Mouse (Mus musculus) midbrain, embryonic 14.5 days (tissue): Measurements from ENCODE around the gene Tmed6. TPM values are rescaled to one million over a fixed set of nuclear protein-coding genes. Genes with fewer than 3 reads are reported as not detected.

Experiments
- ATAC-seq: fragments of 200-750 bp; cut with Nextera tagmentation; 2 replicates; pipeline ENCODE4 v1.8.0; 2017; ENCODE audit warnings: moderate number of reproducible peaks, moderate library complexity; ENCODE audit not compliant: low FRiP score, low TSS enrichment
- DNase-seq: peaks from one replicate; pipeline ENCODE4 v3.0.0-alpha.2; 2015
- H3K27ac ChIP-seq: fragments of 300-500 bp; sonication (generic); replicated peaks from 2 replicates; pipeline ENCODE4 v1.5.1; 2014; ENCODE audit warnings: mild to moderate bottlenecking, low read depth, low read length, moderate library complexity
- H3K27me3 ChIP-seq: fragments of 300-500 bp; sonication (generic); 2 replicates; pipeline ENCODE4 v1.6.1; 2014; ENCODE audit warnings: low read length, control low read depth, mixed read lengths; ENCODE audit not compliant: control insufficient read depth, insufficient read depth
- H3K36me3 ChIP-seq: fragments of 300-500 bp; sonication (generic); 2 replicates; pipeline ENCODE4 v1.6.1; 2014; ENCODE audit warnings: low read length, control low read depth; ENCODE audit not compliant: control insufficient read depth, insufficient read depth
- H3K4me1 ChIP-seq: fragments of 300-500 bp; sonication (generic); 2 replicates; pipeline ENCODE4 v1.6.1; 2014; ENCODE audit warnings: mild to moderate bottlenecking, antibody characterized with exemption, low read length, control low read depth; ENCODE audit not compliant: control insufficient read depth, insufficient read depth
- H3K4me2 ChIP-seq: fragments of 300-500 bp; sonication (generic); 2 replicates; pipeline ENCODE4 v1.6.1; 2014; ENCODE audit warnings: mild to moderate bottlenecking, low read length, moderate library complexity
- H3K4me3 ChIP-seq: fragments of 300-500 bp; sonication (generic); replicated peaks from 2 replicates; pipeline ENCODE4 v1.5.1; 2014; ENCODE audit warnings: low read depth, low read length
- H3K9ac ChIP-seq: fragments of 300-500 bp; sonication (generic); replicated peaks from 2 replicates; pipeline ENCODE4 v1.6.1; 2014; ENCODE audit warnings: mild to moderate bottlenecking, low read length, moderate library complexity
- H3K9me3 ChIP-seq: fragments of 300-500 bp; sonication (generic); 2 replicates; pipeline ENCODE4 v1.6.1; 2016; ENCODE audit warnings: low read length, control low read depth, mixed read lengths; ENCODE audit not compliant: control insufficient read depth
- WGBS: fragments of 180-500 bp; shearing (Covaris S2); extraction: QIAGEN DNeasy Blood & Tissue Kit; methylation state at CpG from one replicate; pipeline ENCODE4 v1.1.7; 2014; 5-methylcytosine and 5-hydroxymethylcytosine counted together
- polyA plus RNA-seq: library from polyadenylated mRNA; unstranded; fragments of >200 nt; fragmentation: Nextera tagmentation; extraction: Ambion mirVana; gene quantifications from 2 replicates; pipeline ENCODE4 v1.2.1, GENCODE M21; 2014

Tmed6 gene
- not detected in 2 replicates for polyA plus RNA-seq

DNA sequence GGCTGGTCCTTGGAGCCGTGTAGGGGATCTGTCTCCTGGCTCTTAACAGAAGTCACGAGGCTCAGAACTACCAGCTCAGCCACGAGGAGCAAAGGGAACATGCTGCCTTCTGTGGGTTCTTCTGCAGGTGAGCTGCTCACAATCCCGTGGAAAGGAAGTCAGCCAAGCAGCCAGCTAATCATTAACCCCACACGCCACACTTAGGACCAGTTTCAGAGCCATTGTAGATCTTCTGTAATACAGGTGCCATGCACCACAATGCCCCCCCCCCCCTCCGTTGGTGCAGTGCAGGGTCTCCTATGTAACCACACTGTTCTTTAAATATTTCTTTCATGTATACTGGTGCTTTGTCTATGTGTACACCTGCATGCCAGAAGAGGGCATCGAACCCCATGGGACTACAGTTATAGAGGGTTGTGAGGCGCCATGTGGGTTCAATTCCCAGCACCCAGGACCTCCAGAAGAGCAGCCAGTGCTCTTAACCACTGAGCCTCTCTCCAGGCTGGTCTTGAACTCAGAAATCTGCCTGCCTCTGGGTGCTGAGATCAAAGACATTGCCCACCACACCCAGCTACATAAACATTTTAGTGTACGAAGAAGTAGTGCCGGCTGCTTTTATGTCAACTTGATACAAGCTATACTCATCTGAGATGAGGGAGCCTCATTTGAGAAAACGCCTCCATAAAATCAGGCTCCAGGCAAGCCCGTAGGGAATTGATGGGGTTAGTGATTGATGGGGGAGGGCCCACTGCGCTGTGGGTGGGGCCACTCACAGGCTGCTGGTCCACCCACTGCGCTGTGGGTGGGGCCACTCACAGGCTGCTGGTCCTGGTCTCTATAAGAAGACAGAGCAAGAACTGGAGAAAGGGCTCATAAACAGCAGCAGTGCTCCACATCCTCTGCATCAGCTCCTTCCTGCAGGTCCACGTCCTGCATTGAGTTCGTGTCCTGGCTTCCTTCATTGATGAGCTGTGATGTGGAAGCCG, at the start of gene Tmed6:
TSS of gene Tmed6 (minus strand) at position 134 of the 986 bp plus-strand sequence.
- Histone ChIP-seq H3K27ac (no peak within 1 kb of the TSS), H3K9me3 (no peaks in the 10 kb centered on the region), H3K4me2 (no peak within 1 kb of the TSS), H3K36me3 (peaks cover 21% of the 10 kb centered on the region), H3K4me1 (no peaks in the 10 kb centered on the region), H3K9ac (no peak within 1 kb of the TSS), H3K27me3 (no peaks in the 10 kb centered on the region), H3K4me3 (no peak within 1 kb of the TSS)
- no peak for DNase-seq
- ATAC-seq, result no peak
- WGBS, result 68% methylated on average over 17 of the region's 17 CpGs

GRCm38 (mm10) chr8:107115008-107115320, 49.5 kb upstream of the Tmed6 start:
- Histone ChIP-seq H3K9ac (no peak overlapping the region), H3K4me1 (no peaks in the 10 kb centered on the region), H3K4me3 (no peak overlapping the region), H3K9me3 (no peaks in the 10 kb centered on the region), H3K4me2 (no peak overlapping the region), H3K27me3 (no peaks in the 10 kb centered on the region), H3K27ac (no peak overlapping the region), H3K36me3 (no peaks in the 10 kb centered on the region)
- ATAC-seq (no peak), DNase-seq (no peak)
- 87% methylated on average over 10 of the region's 10 CpGs for WGBS

DNA sequence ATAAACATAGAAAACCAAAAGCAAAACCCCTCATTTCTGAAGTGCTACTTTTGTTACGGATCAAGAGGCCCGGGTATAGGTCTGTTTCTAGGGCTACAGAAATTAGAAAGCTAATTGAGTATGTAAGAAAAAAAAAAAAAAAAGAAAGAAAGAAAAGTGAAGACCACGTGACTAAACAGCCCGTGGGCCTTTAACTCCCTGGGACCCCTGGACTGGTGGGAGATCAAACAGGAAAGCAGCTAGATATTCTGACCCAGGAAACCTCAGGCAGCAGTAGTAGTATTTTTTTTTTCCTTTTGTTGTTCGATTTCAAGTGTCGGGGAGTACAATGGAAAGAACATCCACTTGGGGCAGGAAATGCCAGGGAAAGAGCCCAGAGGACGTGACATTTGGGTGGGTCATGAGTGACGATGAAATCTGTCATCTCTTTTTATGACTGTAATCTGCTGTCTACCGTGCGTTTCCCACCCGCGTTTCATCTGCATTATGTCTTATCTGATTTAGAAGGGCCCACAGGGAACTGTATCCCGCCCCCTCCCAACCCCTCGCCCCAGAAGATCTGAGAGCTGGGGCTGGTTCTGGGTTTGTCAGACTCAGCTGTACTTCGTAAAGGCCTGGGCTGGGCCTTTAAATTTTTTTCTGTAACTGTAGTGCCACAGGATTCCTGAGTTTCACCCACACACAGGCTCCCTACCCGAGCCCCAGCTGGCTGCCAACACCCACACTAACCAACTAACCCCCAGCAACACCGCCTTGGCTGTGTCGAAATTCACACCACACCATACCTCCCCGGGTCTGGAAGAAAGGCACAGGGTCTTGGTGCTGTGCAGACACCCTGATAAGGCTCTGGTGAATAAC, 48.9 kb upstream of the Tmed6 start:
- no peak for ATAC-seq
- WGBS, result 66% methylated on average over 19 of the region's 19 CpGs
- no peaks in the 10 kb centered on the region for H3K4me1 ChIP-seq
- H3K9me3 ChIP-seq, result no peaks in the 10 kb centered on the region
- H3K36me3 ChIP-seq, result no peaks in the 10 kb centered on the region
- no peak overlapping the region for H3K4me2 ChIP-seq
- no peak for DNase-seq
- no peak overlapping the region for H3K9ac ChIP-seq
- H3K27me3 ChIP-seq, result no peaks in the 10 kb centered on the region
- H3K27ac ChIP-seq, result no peak overlapping the region
- H3K4me3 ChIP-seq, result no peak overlapping the region

DNA sequence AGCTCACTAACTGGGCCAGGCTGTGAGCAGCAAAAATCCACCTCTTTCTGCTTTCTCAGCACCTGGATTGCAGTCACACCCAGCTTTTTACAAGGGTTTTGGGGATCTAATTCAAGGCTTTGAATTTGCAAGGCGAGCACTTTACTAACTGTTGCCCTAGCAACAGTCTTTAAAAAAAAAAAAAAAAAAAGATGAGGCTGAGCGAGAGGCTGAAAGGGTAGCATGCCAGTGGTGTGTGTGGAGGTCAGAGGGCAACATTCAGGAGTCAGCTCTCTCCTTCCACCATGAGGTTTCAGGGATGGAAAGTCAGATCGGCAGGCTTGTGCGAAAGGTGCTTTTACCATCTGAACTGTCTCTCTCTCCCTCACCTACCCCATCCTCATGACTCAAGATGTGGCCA, 47.8 kb upstream of the Tmed6 start:
- H3K4me1 ChIP-seq, result no peaks in the 10 kb centered on the region
- no peak for DNase-seq
- H3K27ac ChIP-seq, result no peak overlapping the region
- H3K9me3 ChIP-seq, result no peaks in the 10 kb centered on the region
- no peak for ATAC-seq
- 43% methylated on average over 4 of the region's 4 CpGs for WGBS
- no peak overlapping the region for H3K9ac ChIP-seq
- H3K4me3 ChIP-seq, result no peak overlapping the region
- H3K36me3 ChIP-seq, result no peaks in the 10 kb centered on the region
- H3K4me2 ChIP-seq, result no peak overlapping the region
- H3K27me3 ChIP-seq, result no peaks in the 10 kb centered on the region

GRCm38 (mm10) chr8:107111340-107112105, 46.1 kb upstream of the Tmed6 start:
- no peak for ATAC-seq
- DNase-seq, result no peak
- Histone ChIP-seq H3K4me3 (no peak overlapping the region), H3K4me1 (no peaks in the 10 kb centered on the region), H3K36me3 (no peaks in the 10 kb centered on the region), H3K4me2 (no peak overlapping the region), H3K9ac (no peak overlapping the region), H3K27ac (no peak overlapping the region), H3K27me3 (no peaks in the 10 kb centered on the region), H3K9me3 (no peaks in the 10 kb centered on the region)
- WGBS, result 91% methylated on average over 10 of the region's 11 CpGs

- no peaks in the 10 kb centered on the region for H3K9me3 ChIP-seq
- no peaks in the 10 kb centered on the region for H3K27me3 ChIP-seq
- no peak overlapping the region for H3K9ac ChIP-seq
- no peaks in the 10 kb centered on the region for H3K4me1 ChIP-seq
- ATAC-seq (no peak), DNase-seq (no peak)
- H3K36me3 ChIP-seq, result no peaks in the 10 kb centered on the region
- H3K4me3 ChIP-seq, result no peak overlapping the region
- no peak overlapping the region for H3K4me2 ChIP-seq
- H3K27ac ChIP-seq, result no peak overlapping the region
- WGBS, result 65% methylated on average over 9 of the region's 9 CpGs
Measured at GRCm38 (mm10) chr8:107110629-107111330, 45.3 kb upstream of the Tmed6 start.

GRCm38 (mm10) chr8:107109816-107110435, 44.5 kb upstream of the Tmed6 start:
- no peak overlapping the region for H3K4me3 ChIP-seq
- no peaks in the 10 kb centered on the region for H3K27me3 ChIP-seq
- WGBS, result 88% methylated on average over 5 of the region's 5 CpGs
- H3K9ac ChIP-seq, result no peak overlapping the region
- no peaks in the 10 kb centered on the region for H3K9me3 ChIP-seq
- no peak overlapping the region for H3K4me2 ChIP-seq
- ATAC-seq (no peak), DNase-seq (no peak)
- no peak overlapping the region for H3K27ac ChIP-seq
- no peaks in the 10 kb centered on the region for H3K4me1 ChIP-seq
- H3K36me3 ChIP-seq, result no peaks in the 10 kb centered on the region
